Mouse (Mus musculus) kidney, embryonic 14.5 days (tissue): ENCODE measurements around the gene Gm10130. TPM values are rescaled to one million over a fixed set of nuclear protein-coding genes. Genes with fewer than 3 reads are reported as not detected.
"Not testable (repeated sequence)": the region's sequence is repeated elsewhere in the genome, so short reads cannot be mapped to it uniquely, and the experiment has no call there.

Experiments used
- ATAC-seq: fragments of 200-750 bp; cut with Nextera tagmentation; 2 replicates; pipeline ENCODE4 v1.8.0; 2017; ENCODE audit warnings: moderate number of reproducible peaks, mild to moderate bottlenecking, moderate TSS enrichment, moderate library complexity; ENCODE audit not compliant: low FRiP score, low TSS enrichment
- H3K27ac ChIP-seq: fragments of 300-500 bp; sonication (generic); 2 replicates; pipeline ENCODE4 v1.5.1; 2014; ENCODE audit warnings: low read depth, mild to moderate bottlenecking, low read length, moderate library complexity, mixed read lengths
- H3K27me3 ChIP-seq: fragments of 300-500 bp; sonication (generic); 2 replicates; pipeline ENCODE4 v1.6.1; 2014; ENCODE audit warnings: mild to moderate bottlenecking, low read length; ENCODE audit not compliant: control insufficient read depth, insufficient read depth
- H3K36me3 ChIP-seq: fragments of 300-500 bp; sonication (generic); 2 replicates; pipeline ENCODE4 v1.6.1; 2014; ENCODE audit warnings: low read length, mixed read lengths; ENCODE audit not compliant: control insufficient read depth, insufficient read depth
- H3K4me1 ChIP-seq: fragments of 300-500 bp; sonication (generic); 2 replicates; pipeline ENCODE4 v1.6.1; 2014; ENCODE audit warnings: low read length, mixed read lengths; ENCODE audit not compliant: control insufficient read depth, insufficient read depth
- H3K4me2 ChIP-seq: fragments of 300-500 bp; sonication (generic); replicated peaks from 2 replicates; pipeline ENCODE4 v1.6.1; 2014; ENCODE audit warnings: low read depth, mild to moderate bottlenecking, low read length
- H3K4me3 ChIP-seq: fragments of 300-500 bp; sonication (generic); 2 replicates; pipeline ENCODE4 v1.5.1; 2014; ENCODE audit warnings: mild to moderate bottlenecking, low read length
- H3K9ac ChIP-seq: fragments of 300-500 bp; sonication (generic); 2 replicates; pipeline ENCODE4 v1.6.1; 2014; ENCODE audit warnings: low read depth, mild to moderate bottlenecking, low read length, moderate library complexity
- H3K9me3 ChIP-seq: fragments of 300-500 bp; sonication (generic); 2 replicates; pipeline ENCODE4 v1.6.1; 2016; ENCODE audit warnings: low read length; ENCODE audit not compliant: control insufficient read depth
- WGBS: fragments of 180-500 bp; shearing (Covaris S2); extraction: QIAGEN DNeasy Blood & Tissue Kit; methylation state at CpG from one replicate; pipeline ENCODE4 v1.1.7; 2014; 5-methylcytosine and 5-hydroxymethylcytosine counted together
- polyA plus RNA-seq: library from polyadenylated mRNA; unstranded; fragments of >200 nt; fragmentation: Nextera tagmentation; extraction: Ambion mirVana; gene quantifications from 2 replicates; pipeline ENCODE4 v1.2.1, GENCODE M21; 2014

Gm10130 gene
- 2.2 and 2.3 TPM in 2 replicates for polyA plus RNA-seq

DNA sequence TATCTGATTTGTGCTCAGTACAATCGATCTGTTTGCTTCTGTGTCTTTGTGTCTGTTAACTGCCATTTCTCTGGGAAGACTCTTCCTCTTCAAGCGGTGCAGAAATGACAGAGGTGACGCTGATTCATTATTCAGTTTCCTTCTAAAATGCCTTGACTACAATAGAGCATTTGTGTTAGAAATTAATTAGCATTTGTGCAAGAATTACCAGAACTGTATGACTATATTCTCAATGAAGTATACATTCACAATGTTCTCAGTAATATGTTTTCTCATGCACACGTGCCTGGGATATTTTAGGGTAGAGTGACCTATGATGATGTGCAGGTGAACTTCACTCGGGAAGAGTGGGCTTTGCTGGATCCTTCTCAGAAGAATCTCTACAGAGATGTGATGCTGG, at the start of gene Gm10130:
Gene Gm10130, plus strand, starts transcription at position 301 of the 400 bp plus-strand sequence.
- no peaks in the 10 kb centered on the region for H3K4me1 ChIP-seq
- H3K9ac ChIP-seq, result no peak within 1 kb of the TSS
- H3K4me3 ChIP-seq, result no peak within 1 kb of the TSS
- ATAC-seq, result no peak
- H3K9me3 ChIP-seq, result peaks cover 38% of the 10 kb centered on the region
- H3K4me2 ChIP-seq, result no peak within 1 kb of the TSS
- WGBS, result 94% methylated on average over 5 of the region's 5 CpGs
- no peak within 1 kb of the TSS for H3K27ac ChIP-seq
- peaks cover 19% of the 10 kb centered on the region for H3K36me3 ChIP-seq
- no peaks in the 10 kb centered on the region for H3K27me3 ChIP-seq

DNA sequence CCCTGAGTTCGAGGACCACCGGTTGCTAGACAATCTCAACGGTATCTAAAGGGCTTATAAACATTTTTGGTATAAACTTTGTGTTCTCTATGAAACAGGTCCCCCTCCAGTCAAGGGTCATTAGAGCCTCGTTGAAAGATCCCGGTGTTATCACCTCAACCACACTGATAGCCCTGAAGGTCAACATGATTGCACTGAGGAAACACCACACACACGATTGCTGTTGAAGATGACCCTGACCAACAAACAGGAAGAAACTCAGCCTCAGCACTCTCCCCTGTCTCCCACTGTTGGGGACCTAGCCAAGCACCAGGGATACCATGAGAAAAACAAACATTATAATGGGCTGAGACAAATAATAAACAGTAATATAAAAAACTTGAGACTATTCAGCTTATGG, 29.8 kb upstream of the Gm10130 start:
- 83% methylated on average over 6 of the region's 6 CpGs for WGBS

DNA sequence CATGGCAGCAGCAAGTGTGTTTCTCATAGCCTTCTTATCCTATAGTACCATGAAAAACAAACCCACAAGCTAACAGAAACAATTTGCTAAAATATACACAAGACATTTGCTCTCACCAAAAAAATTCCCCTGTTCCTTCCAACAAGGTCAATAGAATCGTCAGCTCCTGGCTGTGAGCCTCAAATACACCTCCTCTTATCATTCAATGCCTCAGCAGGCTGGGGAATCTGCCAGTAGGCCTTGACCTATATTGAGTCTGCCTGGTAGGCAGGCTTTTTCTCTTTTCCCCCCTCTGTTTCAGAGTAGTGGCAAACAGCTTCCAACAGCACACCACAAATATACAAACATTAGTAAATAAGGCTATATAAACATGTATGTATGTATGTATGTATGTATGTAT, 24.4 kb upstream of the Gm10130 start:
- no peaks in the 10 kb centered on the region for H3K36me3 ChIP-seq
- WGBS, result 62% methylated on average over 1 of the region's 1 CpGs
- H3K4me2 ChIP-seq, result no peak overlapping the region
- no peaks in the 10 kb centered on the region for H3K27me3 ChIP-seq
- no peaks in the 10 kb centered on the region for H3K4me1 ChIP-seq
- ATAC-seq, result no peak
- H3K4me3 ChIP-seq, result no peak overlapping the region
- no peak overlapping the region for H3K27ac ChIP-seq
- H3K9ac ChIP-seq, result no peak overlapping the region
- no peaks in the 10 kb centered on the region for H3K9me3 ChIP-seq

More for the DNA sequence above, 29.8 kb upstream of the Gm10130 start:
- no peaks in the 10 kb centered on the region for H3K4me1 ChIP-seq
- H3K27ac ChIP-seq, result no peak overlapping the region
- no peak for ATAC-seq
- no peak overlapping the region for H3K4me3 ChIP-seq
- no peak overlapping the region for H3K4me2 ChIP-seq
- H3K36me3 ChIP-seq, result no peaks in the 10 kb centered on the region
- H3K9ac ChIP-seq, result no peak overlapping the region
- H3K9me3 ChIP-seq, result no peaks in the 10 kb centered on the region
- H3K27me3 ChIP-seq, result no peaks in the 10 kb centered on the region

DNA sequence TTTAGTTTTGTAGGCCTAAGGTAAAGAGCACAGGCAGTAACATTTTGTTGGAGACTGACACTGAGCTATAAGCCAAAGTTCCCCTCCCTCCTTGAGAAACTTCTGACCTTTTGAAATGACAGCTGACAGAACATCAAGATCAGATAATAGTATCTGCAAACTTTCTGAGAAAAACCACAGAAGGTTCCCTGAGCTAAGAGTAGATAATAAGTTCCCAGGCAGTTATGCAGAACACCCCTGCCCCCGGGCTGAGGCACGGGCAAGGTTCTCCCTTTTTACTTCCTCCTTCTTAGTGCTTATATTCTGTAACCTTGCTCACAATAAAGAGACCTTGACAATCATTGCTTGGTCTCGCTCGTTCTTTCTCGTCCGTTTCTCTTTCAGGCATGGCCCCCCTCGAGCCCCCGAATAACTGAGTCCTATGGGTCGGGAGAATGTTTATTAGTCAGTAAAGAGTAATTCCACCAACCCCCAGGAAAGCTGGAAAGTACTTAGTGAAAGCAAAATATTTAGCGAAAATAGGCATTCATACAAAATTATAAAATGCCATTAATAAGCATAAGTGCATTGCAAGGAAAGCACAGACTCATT, 16.2 kb upstream of the Gm10130 start:
- Histone ChIP-seq H3K27ac (no peak overlapping the region), H3K4me2 (no peak overlapping the region), H3K27me3 (no peaks in the 10 kb centered on the region), H3K4me1 (no peaks in the 10 kb centered on the region), H3K9ac (no peak overlapping the region), H3K4me3 (no peak overlapping the region), H3K9me3 (no peaks in the 10 kb centered on the region), H3K36me3 (no peaks in the 10 kb centered on the region)
- whole genome bisulfite sequencing, result 85% methylated on average over 10 of the region's 10 CpGs
- ATAC-seq, result no peak

DNA sequence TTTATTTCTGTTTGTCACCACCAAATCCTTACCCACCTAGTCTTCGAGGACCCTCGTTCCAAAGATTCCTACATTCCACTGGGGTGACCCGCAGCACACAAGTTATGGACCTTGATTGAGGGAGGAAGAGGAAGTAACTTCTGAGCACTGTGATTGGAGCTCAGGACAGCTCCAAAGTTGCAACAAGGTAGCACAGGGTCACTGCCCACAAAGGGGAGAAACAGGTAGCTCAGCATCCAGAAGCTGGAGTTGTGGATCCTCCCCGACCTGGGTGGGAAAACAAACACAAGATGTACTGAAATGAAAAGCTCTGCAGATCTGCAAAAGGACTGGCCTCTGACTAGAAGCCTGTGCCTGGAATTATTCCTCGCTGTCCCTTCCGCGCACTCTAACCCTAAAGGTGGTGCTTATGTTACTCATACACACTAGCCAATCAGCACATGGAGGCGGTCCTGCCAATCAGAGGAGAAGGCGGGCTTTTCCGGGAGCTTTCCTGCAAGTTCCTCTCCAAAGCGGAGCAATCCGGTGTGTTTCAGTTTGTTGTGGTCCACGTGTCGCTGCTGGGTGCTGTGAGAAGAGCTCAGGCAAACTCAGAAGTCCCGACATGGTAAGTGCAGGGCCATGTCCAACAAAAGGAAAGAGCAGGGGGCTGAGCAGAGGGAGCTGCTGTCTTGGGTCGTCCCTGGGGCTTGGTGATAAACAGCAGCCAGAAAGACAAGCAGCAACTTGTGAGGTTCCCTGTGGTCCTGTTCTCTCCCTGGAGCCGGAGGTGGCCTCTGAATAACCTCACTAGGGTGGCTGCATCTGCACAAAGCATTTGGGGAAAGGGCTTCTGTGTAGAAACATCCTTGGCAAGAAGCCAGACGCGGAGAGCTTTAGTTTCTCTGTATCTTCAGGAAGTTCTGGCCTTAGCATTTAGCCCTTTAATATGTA, 12.3 kb upstream of the Gm10130 start:
- Histone ChIP-seq H3K9ac (peak overlapping the region; percentile 51; the same call in 1 of the 2 replicates), H3K4me3 (peak overlapping the region; percentile 58), H3K4me2 (peak overlapping the region; percentile 50), H3K27ac (peak overlapping the region; percentile 65)
- WGBS, result 11% methylated on average over 19 of the region's 19 CpGs
- peak; percentile 100 for ATAC-seq
- not testable (repeated sequence) for H3K36me3 ChIP-seq, H3K4me1 ChIP-seq, H3K9me3 ChIP-seq, H3K27me3 ChIP-seq

DNA sequence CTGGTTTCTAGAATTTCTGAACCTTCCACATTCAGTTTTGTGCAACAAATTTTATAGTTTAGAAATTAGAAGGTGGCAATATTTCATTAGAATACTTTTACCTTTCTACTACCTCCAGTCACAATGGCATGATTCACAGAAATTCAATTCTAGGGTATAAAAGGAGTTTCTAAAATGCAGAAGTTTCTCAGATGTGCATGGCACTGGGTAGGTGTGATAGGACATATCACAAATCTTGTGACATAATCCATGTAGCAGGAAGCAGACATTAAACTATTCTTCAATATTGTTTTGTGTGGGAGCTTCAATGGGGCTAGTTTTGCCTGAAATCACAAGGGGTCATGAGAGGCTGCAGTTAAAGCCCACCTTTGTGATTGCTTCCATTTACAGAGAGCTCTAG, 7.4 kb upstream of the Gm10130 start:
- Histone ChIP-seq H3K27me3 (no peaks in the 10 kb centered on the region), H3K4me1 (no peaks in the 10 kb centered on the region), H3K4me3 (no peak overlapping the region), H3K9me3 (peaks cover 19% of the 10 kb centered on the region), H3K9ac (no peak overlapping the region), H3K27ac (no peak overlapping the region), H3K4me2 (no peak overlapping the region), H3K36me3 (peaks cover 8% of the 10 kb centered on the region; the same call in 1 of the 2 replicates)
- ATAC-seq, result no peak

DNA sequence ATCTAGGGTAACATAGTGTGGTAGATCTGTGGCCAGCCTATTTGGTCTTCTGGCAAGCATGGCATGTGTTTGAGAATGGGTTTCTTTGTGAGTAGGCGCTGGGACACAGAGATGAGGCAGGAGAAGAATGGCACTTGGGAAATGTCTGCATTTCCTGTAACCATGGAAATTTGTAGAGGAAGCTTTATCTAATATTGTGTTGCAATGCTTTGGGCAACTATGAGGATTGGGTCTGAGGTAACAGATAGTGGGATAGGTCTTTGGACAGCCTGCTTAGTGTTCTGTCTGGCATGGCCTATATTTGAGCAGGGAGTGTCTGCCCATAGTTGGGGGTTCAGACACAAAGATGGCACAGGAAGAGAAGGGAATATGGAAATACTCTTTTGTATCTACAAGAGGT, 4.5 kb upstream of the Gm10130 start:
- Histone ChIP-seq H3K4me2 (no peak overlapping the region), H3K4me1 (no peaks in the 10 kb centered on the region)
- WGBS, result 96% methylated on average over 1 of the region's 1 CpGs

DNA sequence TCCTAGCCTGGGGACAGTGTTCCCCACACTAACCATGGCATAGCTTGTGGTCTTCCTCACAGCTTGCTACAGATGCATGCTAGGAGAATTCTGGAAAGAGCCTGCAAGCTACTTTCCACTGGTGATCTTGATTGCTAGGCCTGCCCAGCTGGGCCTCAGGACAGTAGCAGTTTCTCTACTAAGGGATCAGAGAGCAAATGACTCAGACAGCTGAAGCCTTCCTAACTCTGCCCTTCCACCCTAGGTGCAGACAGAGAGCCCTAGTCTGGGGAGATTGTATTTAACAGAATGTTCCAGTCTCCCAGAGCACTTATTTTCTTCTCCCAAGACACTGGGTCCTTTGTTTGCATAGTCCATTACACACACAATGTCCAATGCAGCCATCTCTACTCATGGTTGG, 33.6 kb downstream of the Gm10130 start:
- not testable (repeated sequence) for H3K36me3 ChIP-seq, H3K9me3 ChIP-seq, H3K27ac ChIP-seq, H3K9ac ChIP-seq, ATAC-seq, H3K4me3 ChIP-seq, H3K27me3 ChIP-seq, H3K4me2 ChIP-seq, H3K4me1 ChIP-seq

More for the DNA sequence above, 4.5 kb upstream of the Gm10130 start:
- Histone ChIP-seq H3K36me3 (peaks cover 12% of the 10 kb centered on the region), H3K4me3 (no peak overlapping the region), H3K27ac (no peak overlapping the region), H3K9me3 (peaks cover 38% of the 10 kb centered on the region), H3K9ac (no peak overlapping the region), H3K27me3 (no peaks in the 10 kb centered on the region)
- no peak for ATAC-seq
